Mouse (Mus musculus): Measurements from ENCODE around the gene Zfp626.

- TF ChIP-seq POLR2AphosphoS2 (IDR thresholded peaks at IDR 0.05; ENCODE audit: insufficient read length, low read depth) (no peak), POLR2A (IDR thresholded peaks at IDR 0.05; ENCODE audit: insufficient read length, low read depth) (no peak), E2F4 (IDR thresholded peaks at IDR 0.05; ENCODE audit: insufficient read depth) (no peak), MYOD1 (IDR thresholded peaks at IDR 0.05; ENCODE audit: control insufficient read depth in 1 of 3, insufficient read length in 2 of 3, low read depth in 2 of 3) (no peak), TCF12 (IDR thresholded peaks at IDR 0.05; ENCODE audit: insufficient read depth, poor library complexity, severe bottlenecking) (no peak), MYOG (IDR thresholded peaks at IDR 0.05; ENCODE audit: control insufficient read depth in 1 of 3, insufficient read depth in 1 of 3, insufficient read length in 2 of 3, low read depth in 2 of 3) (no peak), CEBPB (IDR thresholded peaks at IDR 0.05; ENCODE audit: insufficient read depth, poor library complexity, severe bottlenecking) (no peak)
These were observed 12.4 kb upstream of the Zfp626 start for GRCm38 (mm10) chr7:27794566-27794965.

Data from myocyte (in vitro differentiated cells).